Mouse (Mus musculus) thymus, postnatal 10 days (tissue): ENCODE results near the gene Xpo6.

Experiments used
- DNase-seq, 2 experiments: peaks; one replicate each; pipeline ENCODE4 v3.0.0; 2021; ENCODE audit warnings: low spot score in 2 of 2

Gene Xpo6

DNA sequence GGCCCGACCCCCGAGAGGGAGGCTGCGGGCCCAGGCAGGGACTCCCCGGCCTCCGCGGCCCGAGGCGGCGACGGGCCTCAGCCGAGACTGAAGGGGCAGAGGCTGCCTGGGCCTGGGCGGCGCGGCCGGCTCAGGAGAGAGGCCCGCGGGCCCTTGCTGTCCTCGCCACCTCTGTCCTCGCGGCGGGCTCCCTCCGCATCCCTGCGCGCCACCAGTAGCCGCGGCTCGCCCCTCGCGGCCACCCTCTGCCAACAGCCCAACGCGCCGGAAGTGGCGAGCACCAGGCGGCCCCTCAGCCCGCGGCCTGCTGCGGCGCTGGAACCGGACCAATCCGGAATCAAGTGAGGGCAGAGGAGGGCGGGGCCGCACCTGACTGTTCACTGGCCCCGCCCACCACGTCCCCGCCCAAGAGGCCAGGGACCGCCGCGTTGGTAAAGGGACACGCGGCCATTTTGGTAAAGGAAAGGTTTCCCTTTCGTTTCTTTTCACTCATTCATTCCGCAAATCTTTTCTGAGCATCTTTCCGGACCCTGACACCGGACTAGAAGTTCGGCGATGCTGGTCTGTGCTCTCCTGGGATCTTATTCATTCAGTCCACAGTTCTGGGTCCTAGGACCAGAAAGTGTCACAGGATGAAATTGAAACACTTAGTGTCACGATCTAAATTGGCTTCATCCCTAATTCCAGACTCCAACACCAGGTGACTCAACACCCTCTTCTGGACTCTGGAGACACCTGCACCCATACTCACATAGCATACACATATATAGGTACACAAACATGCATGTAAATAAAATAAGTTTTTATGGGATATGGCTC lies at the start of gene Xpo6:
Xpo6 (minus strand) TSS at position 324 of the 819 bp plus-strand sequence.
- DNase-seq, result peak; percentile 93 to 97

DNA sequence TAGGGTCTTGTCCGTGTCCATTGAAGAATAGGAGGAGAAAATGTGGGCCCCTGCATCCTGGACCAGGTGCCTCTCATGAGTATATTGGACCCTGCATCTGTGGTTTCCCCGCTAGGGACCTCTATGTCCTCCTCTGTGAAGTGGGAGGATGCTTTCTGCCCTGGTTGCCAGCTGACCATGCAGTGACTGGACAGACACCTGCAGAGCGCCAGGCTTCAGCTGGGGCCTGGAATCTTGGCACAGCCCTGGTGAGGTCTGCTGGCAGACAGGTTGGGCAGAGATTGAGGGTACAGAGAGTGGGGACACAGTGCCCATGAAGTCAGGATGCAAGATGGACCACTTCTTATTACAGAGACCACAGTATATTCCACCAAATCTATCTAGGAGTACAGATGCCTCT lies 49.7 kb upstream of the Xpo6 start:
- DNase-seq, result no peak

DNA sequence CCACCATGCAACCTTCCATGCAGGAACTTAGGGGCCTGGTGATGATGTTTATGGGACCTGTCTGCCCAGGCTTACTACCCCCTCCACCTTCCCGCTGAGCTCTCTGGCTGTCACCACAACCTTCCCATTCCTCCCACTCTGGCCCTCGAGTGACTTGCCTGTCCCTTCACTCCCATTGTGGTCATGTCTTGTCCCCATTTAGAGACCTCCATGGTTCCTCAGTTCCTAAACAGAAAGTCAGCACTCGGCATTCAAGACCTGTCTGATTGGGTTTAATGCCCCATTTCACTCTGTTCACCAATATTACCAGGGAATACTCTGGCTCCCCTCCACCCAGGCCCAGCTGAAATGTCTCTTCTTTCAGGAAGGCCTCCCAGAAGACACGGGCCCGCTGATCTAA lies 48.8 kb upstream of the Xpo6 start:
- DNase-seq, result no peak

DNA sequence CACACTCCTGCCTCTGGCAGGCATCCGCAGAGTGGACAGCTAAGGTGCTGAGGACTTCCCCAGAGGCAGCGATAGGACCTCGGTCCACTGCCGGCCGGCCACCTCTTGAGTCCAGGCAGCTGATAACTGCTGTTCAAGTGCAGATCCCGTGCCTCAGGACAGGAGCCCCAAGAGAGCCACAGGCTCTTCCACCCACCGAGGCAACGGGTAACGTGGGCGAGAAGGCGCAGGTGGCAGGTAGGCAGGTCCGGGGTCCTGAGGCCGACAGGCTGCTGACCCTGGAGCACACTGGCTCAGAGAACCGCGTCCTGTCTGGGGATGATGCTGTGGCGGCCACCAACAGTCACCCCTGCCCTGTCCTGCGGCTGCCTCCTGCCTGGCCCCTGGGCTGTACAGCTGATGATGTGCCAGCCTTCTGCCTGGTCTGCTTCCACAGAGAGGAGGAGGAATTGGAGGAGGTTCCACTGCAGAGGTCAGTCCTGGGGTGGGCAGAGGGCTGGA lies 48.4 kb upstream of the Xpo6 start:
- no peak for DNase-seq

DNA sequence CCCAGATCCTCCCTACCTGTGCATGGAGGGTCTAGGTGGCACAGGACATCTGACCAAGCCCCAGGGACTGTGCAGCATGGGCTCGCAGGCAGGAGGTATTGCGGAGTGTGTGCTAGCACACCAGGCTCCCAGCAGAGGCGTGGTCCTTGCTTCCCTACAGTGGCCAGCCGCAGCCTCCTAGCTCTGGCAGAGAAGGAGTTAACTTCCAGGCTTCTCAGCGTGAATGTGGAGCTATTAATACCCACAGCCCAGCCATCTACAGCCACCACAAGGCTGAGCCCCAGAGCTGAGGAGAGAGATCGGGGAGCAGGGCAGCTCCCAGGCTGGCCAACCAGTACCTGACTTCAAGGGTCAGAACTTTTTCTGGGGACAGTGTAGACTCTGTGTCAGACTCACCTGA lies 47.8 kb upstream of the Xpo6 start:
- no peak for DNase-seq

DNA sequence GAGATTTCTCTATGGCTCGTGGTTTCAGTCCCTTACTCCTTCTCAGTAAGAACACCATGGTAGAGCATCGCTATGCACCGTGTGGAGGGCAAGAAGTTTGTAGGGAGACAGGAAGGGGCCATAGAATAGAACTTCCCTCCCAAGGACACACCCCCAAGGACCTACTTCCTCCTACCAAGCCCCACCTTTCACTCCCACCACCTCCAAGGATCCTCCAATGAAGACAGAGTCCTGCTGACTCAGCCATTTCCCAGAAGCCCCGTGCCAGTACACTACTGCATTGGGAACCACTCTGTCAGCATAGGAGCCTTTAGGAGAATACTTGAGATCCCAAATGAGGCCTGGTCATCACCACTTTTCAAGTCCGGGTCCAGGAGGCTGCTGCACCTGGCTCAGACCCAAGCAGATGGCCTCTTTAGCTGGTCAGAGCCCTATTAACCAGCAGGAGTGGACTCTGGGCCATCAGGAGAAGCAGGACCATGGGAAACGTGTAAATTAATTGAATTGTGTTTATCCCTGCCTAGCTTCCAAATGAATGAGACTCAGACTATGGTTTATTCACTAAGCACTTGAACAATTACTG lies 44.0 kb upstream of the Xpo6 start:
- DNase-seq, result no peak

DNA sequence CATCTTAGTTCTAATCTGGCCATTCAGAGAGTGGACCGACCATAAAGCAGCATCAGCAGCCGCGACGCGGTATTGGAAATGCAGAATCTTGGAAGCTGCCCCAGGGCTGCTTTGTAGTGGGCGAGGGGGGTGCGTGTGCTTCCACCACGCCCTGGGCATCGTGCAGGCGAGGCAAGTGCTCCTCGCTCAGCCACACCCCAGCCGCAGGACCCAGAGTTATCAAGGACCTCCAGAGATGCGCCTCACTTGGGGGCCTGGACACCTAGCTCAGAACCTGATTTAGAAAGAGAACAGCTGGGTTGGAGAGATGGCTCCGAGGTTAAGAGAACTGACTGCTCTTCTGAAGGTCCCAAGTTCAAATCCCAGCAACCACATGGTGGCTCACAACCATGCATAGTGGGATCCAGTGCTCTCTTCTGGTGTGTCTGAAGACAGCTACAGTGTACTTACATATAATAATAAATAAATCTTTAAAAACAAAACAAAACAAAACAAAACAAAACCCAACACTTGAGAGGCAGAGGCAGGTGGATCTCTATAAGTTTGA lies 40.6 kb upstream of the Xpo6 start:
- DNase-seq, result no peak

DNA sequence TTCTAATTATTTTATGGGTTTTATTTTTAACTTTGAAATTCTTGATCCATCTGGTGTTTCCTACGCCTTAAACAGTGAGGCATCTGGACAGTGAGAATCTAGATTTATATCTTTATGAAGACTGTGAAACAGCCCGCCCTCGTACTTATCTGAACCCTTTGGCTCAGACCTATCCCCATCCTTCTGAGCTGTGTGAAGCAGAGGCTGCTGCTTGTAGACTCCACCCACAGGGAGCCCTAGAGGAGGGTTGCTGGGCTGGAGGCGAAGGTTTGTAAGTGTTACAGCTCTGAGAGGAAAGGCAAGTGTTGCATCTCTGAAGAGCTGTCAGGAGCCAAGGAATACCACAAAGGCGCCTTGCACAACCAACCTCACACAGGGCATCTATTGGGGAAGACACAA lies 36.5 kb upstream of the Xpo6 start:
- peak in 1 of 2 experiments; percentile 16 for DNase-seq

DNA sequence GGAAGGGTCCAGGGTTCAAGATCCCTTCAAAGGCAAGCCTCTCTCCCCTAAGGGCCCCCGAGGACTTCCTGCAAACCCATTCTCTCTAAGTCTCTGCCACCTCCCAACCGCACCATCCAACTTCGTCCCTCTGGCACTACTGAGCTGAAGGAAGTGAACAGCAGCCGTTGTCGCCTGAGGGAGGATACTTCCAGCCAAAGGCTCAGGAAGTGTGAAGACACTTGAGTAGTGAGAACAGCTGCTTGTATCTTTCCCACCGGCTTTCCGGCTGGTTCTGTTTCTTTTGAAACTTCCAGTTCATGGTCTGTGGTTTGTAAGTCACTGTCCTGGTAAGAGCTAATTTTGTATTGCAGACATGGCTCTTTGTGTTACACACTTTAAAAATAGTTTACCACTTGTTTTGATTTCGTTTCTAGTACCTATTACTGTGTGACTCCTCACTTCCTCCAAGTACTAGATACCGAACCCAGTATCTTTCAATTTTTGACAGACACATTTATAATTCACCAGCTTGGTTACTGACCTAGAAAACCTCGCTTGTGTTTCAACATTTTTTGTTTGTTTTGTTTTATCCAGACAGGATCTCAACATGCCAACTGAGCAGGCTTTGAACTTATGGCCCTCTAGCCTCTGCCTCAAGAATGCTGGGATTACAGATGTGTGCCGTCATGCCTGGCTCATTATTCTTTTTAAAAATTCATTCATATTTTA lies 35.9 kb upstream of the Xpo6 start:
- peak in 1 of 2 experiments; percentile 15 for DNase-seq

DNA sequence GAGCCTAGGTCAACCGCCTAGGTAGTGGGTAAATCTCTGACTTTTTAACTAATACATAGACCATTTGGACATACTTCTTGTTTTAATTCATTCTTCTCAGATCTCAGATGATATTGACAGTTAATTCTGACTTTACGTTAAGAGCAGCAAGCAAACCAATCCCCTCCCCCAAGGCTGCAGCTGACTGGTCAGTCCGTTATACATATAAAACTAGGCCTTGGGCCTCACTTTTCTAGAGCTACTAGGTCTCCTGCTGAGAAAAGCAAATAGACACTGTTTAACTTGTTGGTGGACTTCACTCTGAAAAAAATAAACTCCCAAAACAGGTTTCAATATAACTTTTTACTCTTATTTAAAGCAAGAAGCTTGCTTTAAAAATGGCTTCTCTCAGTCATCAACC lies 34.3 kb upstream of the Xpo6 start:
- DNase-seq, result no peak

DNA sequence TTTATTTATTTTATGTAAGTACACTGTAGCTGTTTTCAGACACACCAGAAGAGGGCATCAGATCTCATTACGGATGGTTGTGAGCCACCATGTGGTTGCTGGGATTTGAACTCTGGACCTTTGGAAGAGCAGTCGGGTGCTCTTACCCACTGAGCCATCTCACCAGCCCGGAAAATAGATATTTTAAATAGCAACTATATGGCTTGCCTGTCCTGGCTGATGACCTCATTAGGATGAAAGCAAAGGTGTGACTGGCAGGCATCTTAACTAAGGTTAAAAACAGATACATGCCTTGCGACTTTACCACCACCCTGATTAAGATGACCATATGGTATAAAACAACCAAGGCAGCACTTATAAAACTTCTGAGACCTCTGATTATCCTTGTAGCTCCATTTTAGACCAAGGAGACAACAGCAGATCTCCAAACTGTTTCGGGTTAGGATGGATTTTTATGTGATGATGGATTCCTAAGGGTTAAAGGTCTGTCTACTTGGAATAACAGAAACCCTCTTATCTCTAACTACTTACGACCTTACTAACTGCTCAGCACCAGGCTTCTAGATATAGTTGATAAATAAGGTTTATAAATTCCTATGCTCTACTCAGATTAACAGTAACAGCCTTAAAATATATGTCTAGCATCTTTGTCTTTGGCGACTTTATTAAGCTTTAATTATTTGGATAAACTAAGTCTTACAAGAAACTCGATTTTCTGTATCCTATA lies 32.2 kb upstream of the Xpo6 start:
- no peak for DNase-seq

DNA sequence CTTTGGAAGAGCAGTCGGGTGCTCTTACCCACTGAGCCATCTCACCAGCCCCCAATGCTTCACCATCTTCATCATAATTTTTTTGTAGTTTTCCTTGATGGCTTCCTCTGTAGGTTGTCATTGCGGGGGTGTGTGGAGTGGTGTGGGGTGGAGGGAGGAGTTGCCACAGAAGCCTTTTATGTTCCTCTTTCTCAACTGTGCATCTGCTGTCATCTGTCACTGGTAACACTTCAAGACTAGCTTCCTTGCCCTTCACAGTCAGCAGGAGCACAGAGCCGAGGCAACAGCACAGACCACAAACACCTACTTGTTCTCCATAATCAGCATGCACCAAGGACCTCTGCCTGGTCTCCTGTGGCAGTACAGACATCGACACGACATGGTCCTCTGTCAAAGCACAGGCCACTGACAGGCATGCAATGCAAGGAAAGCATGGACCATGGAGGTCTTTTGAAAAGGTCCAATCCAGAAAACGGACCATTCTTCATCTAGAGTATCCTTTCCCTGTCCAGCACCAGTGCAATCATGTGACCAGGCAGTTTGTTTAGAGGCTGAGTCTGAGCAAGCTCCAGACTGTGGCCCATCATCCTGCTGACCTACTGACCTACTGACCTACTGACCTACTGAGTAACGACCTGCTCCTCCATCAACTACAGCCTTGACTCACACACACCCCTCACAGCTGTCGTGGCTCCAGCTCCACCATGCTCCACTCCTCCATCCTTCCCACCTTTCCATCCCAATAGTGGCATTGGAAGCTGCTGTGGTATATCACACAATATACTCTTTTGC lies 30.3 kb upstream of the Xpo6 start:
- peak; percentile 59 for DNase-seq

DNA sequence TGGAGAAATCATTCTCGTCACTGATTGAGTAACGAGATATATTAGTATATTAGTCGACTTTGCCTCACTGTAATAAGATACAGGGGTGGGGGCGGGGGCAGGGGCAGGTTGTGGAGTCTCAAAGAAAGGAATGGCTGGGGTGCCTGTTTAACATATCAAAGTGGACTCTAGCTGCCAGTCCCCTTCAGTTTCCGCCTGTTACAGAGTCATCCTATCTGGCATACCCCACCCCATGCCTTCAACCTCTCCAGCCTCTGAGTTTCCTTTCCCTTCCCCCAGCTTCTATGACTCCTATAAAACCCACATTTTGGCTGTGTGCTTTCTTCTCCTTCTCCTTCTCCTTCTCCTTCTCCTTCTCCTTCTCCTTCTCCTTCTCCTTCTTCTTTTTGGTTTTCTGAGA lies 25.8 kb upstream of the Xpo6 start:
- DNase-seq, result no peak

DNA sequence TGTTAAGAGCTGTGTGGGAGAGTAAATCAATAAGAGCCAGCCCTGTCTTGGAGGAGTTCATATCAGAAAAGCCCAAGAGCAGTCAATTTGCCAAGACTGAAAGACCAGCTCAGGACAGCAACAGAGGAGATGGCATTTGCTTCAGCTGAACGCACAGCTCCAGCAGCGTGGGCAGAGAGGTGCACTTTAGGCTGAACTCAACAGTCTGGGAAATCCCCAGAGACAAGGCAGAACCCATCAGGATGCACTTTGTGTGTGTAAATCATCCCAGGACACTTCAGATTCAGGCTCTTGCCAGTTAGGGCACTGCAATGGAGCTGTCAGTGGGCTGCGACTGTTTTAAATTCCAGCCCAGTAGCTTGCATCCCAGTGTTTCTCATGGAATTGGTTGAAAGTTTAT lies 22.5 kb upstream of the Xpo6 start:
- no peak for DNase-seq

DNA sequence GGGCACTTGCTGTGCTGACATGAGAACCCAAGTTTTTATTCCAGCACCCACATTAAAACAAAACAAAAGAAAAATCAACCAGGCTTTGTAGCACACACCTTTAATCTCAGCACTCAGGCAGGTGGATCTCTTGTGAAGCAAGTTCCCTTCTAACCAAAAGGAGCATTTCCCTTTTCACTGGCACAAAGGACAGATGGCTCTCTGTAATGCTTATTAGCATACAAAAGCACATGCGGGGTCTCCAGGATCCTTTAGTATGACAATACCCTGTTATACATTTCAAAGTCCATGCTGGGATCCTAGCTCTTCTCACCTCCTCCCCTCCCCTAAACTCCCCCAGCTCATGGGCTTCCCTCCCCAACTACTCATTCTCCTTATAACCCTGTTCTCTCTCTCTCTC lies 20.3 kb upstream of the Xpo6 start:
- no peak for DNase-seq

DNA sequence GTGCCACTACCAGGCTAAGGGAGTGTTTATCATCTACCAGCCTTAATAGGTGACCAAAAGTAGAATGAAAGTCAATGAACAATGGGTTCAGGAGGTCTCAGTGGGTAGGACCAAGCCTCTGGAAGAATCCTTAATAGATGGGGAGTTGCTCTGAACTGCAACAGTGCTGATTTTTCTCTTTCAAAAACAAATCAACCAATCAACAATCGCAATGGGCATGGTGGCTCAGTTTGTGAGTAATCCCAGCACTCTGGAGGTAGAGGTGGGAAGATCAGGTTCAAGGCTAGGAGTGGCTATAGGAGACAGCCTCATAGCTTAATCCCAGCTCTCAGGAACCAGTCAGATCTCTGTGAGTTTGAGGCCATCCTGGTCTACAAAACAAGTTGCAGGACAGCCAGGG lies 18.0 kb upstream of the Xpo6 start:
- no peak for DNase-seq

DNA sequence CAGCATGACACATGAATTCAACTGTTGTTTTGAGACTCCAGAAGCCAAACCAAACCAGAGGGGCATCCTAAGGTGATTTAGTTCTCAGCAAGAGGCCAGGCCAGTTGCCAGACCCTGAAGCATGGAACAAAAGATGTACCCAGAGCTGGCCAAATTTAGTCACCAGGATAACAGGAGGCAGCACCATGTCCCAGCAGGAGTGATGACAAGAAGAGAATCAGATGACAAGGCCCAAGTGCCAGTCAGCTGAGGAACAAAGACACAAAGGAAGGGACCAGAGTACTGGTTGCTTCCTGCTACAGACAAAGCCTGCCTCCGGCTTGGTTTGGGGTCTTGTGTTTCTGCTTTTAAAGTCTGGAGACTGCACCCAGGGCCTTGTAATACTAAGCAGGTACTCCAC lies 16.6 kb upstream of the Xpo6 start:
- no peak for DNase-seq

DNA sequence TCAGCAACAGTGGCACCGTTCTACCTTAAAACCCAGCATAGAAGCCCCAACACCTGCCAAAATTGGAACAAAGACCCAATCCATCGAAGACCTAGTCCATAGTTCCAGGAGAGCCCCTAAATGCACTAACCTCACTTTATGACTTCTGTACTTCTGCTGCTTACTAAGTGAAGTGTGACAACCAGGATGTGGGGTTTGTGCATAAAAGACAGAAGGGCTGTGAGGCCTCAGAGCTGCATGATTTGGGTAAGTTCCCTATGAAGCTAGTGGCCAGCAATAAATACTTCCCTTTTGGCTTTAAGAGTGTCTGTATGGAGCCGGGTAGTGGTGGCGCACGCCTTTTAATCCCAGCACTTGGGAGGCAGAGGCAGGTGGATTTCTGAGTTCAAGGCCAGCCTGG lies 10.6 kb upstream of the Xpo6 start:
- DNase-seq, result no peak

DNA sequence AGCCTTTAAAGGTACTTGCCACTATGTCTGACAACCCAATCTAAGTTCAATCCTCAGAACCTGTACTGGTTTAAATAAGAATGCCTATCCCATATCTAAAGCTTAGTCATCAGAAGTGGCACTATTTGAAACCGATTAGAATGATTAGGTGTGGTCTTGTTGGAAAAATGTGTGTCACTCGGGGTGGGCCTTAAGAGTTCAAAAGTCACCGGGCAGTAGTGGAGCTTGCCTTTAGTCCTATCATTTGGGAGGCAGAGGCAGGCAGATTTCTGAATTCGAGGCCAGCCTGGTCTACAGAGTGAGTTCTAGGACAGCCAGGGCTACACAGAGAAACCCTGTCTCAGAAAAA lies 670 bp upstream of the Xpo6 start:
- no peak for DNase-seq

DNA sequence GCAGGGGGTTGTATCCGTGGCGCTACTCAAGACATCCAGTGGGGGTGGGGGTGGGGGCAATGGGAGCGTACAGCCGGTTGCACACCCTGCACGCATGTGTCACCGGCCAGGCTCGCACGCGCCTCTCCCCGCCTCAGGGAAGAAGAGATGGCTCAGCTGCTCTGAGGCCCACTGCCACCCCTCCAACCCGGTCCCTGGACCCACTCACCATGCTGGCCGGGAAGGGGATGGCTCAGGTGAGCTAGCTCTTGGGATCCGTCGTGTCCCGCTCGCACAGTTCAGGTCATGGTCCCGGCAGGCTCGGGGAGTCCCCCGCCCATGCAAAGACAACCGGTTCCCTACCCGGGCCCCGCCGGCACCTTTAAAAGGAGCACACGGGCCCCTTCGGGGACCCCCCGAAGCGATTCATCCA lies 604 bp downstream of the Xpo6 start:
- DNase-seq, result peak; percentile 43 to 47

DNA sequence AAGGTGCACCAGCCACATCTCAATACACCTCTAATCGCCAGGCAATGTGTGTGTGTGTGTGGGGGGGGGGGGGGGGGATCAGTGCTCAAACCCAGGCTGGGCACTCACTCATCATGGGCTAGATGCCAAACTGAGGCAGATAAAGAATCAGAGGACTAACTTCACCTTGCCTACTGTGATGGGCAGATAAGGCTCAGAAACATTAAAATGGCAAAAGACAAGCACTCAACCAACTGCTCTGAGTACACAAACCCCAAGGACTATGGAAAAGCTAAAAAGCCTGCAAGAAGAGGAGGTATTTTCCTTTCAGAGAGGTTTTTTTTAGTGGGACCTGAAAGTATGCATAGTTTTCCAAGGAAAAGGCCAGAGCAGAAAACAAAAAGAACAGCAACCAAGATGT lies 1.4 kb downstream of the Xpo6 start:
- DNase-seq, result no peak
